Mouse (Mus musculus) hindbrain, postnatal 0 days (tissue): ENCODE measurements at regions not wholly inside any gene's neighbourhood (a gene's known extent, or its start where the extent isn't known, plus 50 kb on each side); places are given as distances from the start of the nearest gene placed in this dataset.

Experiments used
- ATAC-seq: fragments of 200-750 bp; cut with Nextera tagmentation; 2 replicates; pipeline ENCODE4 v1.8.0; 2017; ENCODE audit warnings: mild to moderate bottlenecking, moderate TSS enrichment, moderate library complexity
- DNase-seq: peaks from one replicate; pipeline ENCODE4 v3.0.0-alpha.2; 2015; ENCODE audit warnings: low spot score
- H3K27ac ChIP-seq: fragments of 300-500 bp; sonication (generic); 2 replicates; pipeline ENCODE4 v1.5.1; 2014; ENCODE audit warnings: mild to moderate bottlenecking
- H3K27me3 ChIP-seq: fragments of 300-500 bp; sonication (generic); 2 replicates; pipeline ENCODE4 v1.6.1; 2014; ENCODE audit warnings: low read length, mixed read lengths; ENCODE audit not compliant: insufficient read depth
- H3K36me3 ChIP-seq: fragments of 300-500 bp; sonication (generic); 2 replicates; pipeline ENCODE4 v1.6.1; 2014; ENCODE audit warnings: low read length, mixed read lengths; ENCODE audit not compliant: insufficient read depth
- H3K4me1 ChIP-seq: fragments of 300-500 bp; sonication (generic); 2 replicates; pipeline ENCODE4 v1.6.1; 2014; ENCODE audit warnings: antibody characterized with exemption, low read length, mixed read lengths; ENCODE audit not compliant: insufficient read depth
- H3K4me2 ChIP-seq: fragments of 300-500 bp; sonication (generic); 2 replicates; pipeline ENCODE4 v1.6.1; 2014; ENCODE audit warnings: low read depth, mild to moderate bottlenecking, low read length, moderate library complexity, mixed read lengths
- H3K4me3 ChIP-seq: fragments of 300-500 bp; sonication (generic); 2 replicates; pipeline ENCODE4 v1.5.1; 2014; ENCODE audit warnings: low read length
- H3K9ac ChIP-seq: fragments of 300-500 bp; sonication (generic); replicated peaks from 2 replicates; pipeline ENCODE4 v1.6.1; 2014; ENCODE audit warnings: mild to moderate bottlenecking, low read length, moderate library complexity, mixed read lengths
- H3K9me3 ChIP-seq: fragments of 300-500 bp; sonication (generic); 2 replicates; pipeline ENCODE4 v1.6.1; 2016; ENCODE audit warnings: low read length, mixed read lengths
- CTCF ChIP-seq: IDR thresholded peaks from 2 replicates; pipeline ENCODE4 v1.5.1; 2016; ENCODE audit warnings: antibody characterized with exemption, control low read depth, low read depth
- WGBS: fragments of 180-500 bp; shearing (Covaris S2); extraction: QIAGEN DNeasy Blood & Tissue Kit; methylation state at CpG from one replicate; pipeline ENCODE4 v1.1.7; 2014; 5-methylcytosine and 5-hydroxymethylcytosine counted together

GRCm38 (mm10) chr19:56022348-56022747, 264.6 kb upstream of the Habp2 start:
- H3K4me3 ChIP-seq = no peak overlapping the region
- H3K4me2 ChIP-seq = no peak overlapping the region
- no peaks in the 10 kb centered on the region; the same call in 1 of the 2 replicates for H3K27me3 ChIP-seq
- no peaks in the 10 kb centered on the region for H3K4me1 ChIP-seq
- no peaks in the 10 kb centered on the region for H3K36me3 ChIP-seq
- no peak for ATAC-seq
- H3K9me3 ChIP-seq = no peaks in the 10 kb centered on the region
- no peak for TF ChIP-seq CTCF
- no peak overlapping the region for H3K9ac ChIP-seq
- DNase-seq = no peak
- H3K27ac ChIP-seq = no peak overlapping the region
- 43% methylated on average over 6 of the region's 6 CpGs for WGBS

GRCm38 (mm10) chr19:56024599-56024998, 262.3 kb upstream of the Habp2 start:
- Histone ChIP-seq H3K36me3 (no peaks in the 10 kb centered on the region), H3K4me3 (no peak overlapping the region), H3K4me1 (no peaks in the 10 kb centered on the region), H3K9me3 (no peaks in the 10 kb centered on the region), H3K27ac (no peak overlapping the region), H3K4me2 (no peak overlapping the region), H3K9ac (no peak overlapping the region), H3K27me3 (no peaks in the 10 kb centered on the region; the same call in 1 of the 2 replicates)
- 88% methylated on average over 4 of the region's 4 CpGs for WGBS
- TF ChIP-seq CTCF = no peak
- no peak for ATAC-seq
- DNase-seq = no peak

- peak; percentile 97 for ATAC-seq
- DNase-seq = peak; percentile 85
- no peaks in the 10 kb centered on the region for H3K36me3 ChIP-seq
- H3K27me3 ChIP-seq = no peaks in the 10 kb centered on the region
- WGBS = 8% methylated on average over 21 of the region's 21 CpGs
- TF ChIP-seq CTCF = no peak
- no peak overlapping the region for H3K4me3 ChIP-seq
- no peaks in the 10 kb centered on the region for H3K4me1 ChIP-seq
- H3K9me3 ChIP-seq = no peaks in the 10 kb centered on the region
- peak overlapping the region; percentile 71 for H3K27ac ChIP-seq
- H3K9ac ChIP-seq = no peak overlapping the region
- H3K4me2 ChIP-seq = no peak overlapping the region
Measured at GRCm38 (mm10) chr19:56029428-56030281, 257.3 kb upstream of the Habp2 start.

- ATAC-seq (no peak), DNase-seq (no peak)
- Histone ChIP-seq H3K27me3 (no peaks in the 10 kb centered on the region), H3K4me2 (no peak overlapping the region), H3K36me3 (no peaks in the 10 kb centered on the region), H3K27ac (no peak overlapping the region), H3K4me1 (no peaks in the 10 kb centered on the region), H3K4me3 (no peak overlapping the region), H3K9me3 (no peaks in the 10 kb centered on the region), H3K9ac (no peak overlapping the region)
- no peak for TF ChIP-seq CTCF
- WGBS = 49% methylated on average over 4 of the region's 4 CpGs
Measured at GRCm38 (mm10) chr19:56030401-56030925, 256.5 kb upstream of the Habp2 start.

- no peak overlapping the region for H3K9ac ChIP-seq
- H3K36me3 ChIP-seq = no peaks in the 10 kb centered on the region
- no peak overlapping the region for H3K4me3 ChIP-seq
- H3K4me1 ChIP-seq = no peaks in the 10 kb centered on the region
- no peak overlapping the region for H3K27ac ChIP-seq
- H3K9me3 ChIP-seq = no peaks in the 10 kb centered on the region
- ATAC-seq (no peak), DNase-seq (no peak)
- no peak for TF ChIP-seq CTCF
- 76% methylated on average over 4 of the region's 4 CpGs for WGBS
- no peaks in the 10 kb centered on the region for H3K27me3 ChIP-seq
- no peak overlapping the region for H3K4me2 ChIP-seq
Measured at GRCm38 (mm10) chr19:56034552-56034951, 252.4 kb upstream of the Habp2 start.

- Histone ChIP-seq H3K36me3 (no peaks in the 10 kb centered on the region), H3K27me3 (no peaks in the 10 kb centered on the region), H3K4me3 (no peak overlapping the region), H3K4me2 (no peak overlapping the region), H3K9ac (no peak overlapping the region), H3K27ac (no peak overlapping the region), H3K9me3 (no peaks in the 10 kb centered on the region), H3K4me1 (no peaks in the 10 kb centered on the region)
- ATAC-seq (no peak), DNase-seq (no peak)
- 79% methylated on average over 3 of the region's 3 CpGs for WGBS
- TF ChIP-seq CTCF = no peak
Measured at GRCm38 (mm10) chr19:56037584-56037983, 249.4 kb upstream of the Habp2 start.
